Mouse (Mus musculus): ENCODE data around the gene Pilra.

Pilra gene

DNA sequence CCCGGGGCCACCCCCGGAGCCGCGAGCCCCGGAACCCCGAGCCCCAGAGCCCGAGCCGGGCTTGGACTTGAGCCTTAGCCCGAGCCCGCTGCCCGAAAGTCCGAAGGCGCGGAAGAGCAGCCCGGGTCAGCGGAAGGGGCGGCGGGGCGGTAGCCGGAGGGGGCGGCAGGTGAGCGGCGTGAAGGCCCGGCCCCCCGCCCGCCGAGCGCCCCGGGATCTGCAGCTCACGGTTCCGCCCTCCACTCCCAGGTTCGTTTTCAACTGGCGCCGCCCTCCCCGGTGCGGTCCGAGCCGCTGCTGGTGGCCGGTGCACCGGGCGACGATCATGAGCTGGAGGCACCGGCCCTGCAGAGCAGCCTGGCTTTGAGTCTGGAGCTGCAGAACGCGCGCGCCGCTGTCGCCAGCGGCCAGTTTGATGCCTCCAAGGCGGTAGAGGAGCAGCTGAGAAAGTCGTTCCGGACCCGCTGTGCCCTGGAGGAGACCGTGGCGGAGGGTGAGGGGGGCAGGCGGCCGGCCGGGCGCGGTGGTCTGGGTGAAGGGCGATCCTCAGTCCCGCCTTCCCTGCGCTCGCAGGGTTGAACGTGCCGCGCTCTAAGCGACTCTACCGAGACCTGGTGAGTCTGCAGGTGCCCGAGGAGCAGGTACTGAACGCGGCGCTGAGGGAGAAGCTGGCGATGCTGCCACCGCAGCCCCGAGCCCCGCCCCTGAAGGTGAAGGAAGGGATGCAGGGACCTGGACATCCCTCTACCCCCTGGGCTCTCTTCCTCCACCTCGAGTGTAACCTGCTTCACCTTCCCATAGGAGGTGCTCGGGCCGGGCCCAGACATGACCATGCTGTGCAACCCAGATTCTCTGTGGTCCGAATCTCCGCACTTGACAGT, 56.8 kb downstream of the Pilra start:
- DNase-seq (ENCODE audit: low read depth, low spot score), result peak; percentile 81

DNA sequence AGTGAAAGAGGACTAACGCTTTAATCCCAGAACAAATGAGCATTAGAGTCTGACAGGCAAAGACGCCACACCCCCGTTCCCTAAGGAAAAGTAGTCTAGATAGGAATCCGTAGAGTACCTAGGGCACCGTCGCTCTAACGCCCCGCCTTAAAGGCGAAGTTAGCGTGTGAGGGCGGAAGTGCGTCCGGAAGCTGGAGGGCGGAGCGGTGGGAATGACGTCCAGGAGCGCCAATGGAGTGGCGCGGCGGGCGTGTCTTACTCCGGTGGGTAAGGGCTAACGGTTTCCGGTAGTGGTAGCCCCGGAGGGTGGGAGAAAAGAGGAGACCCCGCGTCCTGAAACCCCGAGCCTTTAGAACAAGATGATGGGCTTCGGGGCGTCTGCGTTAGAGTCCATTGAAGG, 57.4 kb downstream of the Pilra start, which contains the start of gene Ppp1r35:
TSS of gene Ppp1r35 (plus strand) at position 215 of the 400 bp plus-strand sequence.
- peak; percentile 98 for DNase-seq (ENCODE audit: low read depth, low spot score)

GRCm38 (mm10) chr5:137777267-137777845, 58.7 kb downstream of the Pilra start:
- no peak for DNase-seq (ENCODE audit: low read depth, low spot score)

DNA sequence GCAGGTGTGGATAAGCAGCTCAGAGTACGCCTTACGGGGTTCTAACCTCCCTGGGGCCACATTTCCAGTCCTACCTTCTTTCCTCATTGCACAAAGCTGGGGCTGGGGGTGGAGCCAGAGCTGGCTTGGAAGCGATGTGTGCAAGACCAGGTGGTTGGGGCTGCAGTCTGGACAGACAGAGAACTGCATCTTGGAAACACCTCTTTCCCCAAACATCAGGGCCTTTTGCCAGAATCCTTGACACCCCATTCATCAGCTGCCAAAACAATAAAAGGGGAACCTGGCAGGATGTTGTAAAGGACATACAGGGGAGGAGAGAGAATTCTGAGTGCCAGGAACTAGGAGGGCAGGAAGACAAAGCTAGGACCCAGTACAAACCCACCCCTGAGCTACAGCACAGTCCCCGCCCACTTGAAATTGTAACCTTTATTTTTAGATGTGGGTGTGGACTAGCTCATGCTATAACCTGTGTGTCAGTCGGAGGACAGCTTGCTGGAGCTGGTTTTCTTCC, 59.6 kb downstream of the Pilra start:
- peak; percentile 90 for DNase-seq (ENCODE audit: low read depth, low spot score)

DNA sequence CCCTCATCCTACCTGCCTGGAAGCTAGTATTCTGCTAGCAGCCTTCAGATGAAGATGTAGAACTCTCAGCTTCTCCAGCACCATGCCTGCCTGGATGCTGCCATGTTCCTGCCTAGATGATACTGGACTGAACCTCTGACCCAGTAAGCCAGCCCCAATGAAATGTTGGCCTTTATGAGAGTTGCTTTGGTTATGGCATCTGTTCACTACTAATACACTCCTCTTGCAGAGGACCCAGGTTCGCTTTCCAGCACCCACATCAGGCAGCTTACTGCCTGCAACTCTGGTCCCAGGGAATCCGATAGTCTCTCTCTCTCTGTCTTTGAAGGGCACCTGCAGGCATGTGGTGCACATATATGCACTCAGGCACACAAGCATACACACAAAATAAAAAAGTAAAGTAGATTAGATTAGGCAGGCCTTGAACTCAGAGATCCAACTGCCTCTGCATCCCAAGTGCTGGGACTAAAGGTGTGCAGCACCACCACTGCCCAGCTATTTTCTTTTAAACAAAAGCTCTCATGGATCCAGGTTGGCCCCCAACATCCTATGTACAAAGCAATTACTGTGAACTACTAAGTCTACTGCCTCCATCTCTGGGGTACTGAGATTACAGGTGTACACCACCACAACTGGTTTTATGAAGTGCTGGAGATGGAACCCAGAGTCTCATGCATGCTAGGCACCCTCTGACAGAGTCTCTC, 60.3 kb downstream of the Pilra start:
- DNase-seq (ENCODE audit: low read depth, low spot score), result no peak

DNA sequence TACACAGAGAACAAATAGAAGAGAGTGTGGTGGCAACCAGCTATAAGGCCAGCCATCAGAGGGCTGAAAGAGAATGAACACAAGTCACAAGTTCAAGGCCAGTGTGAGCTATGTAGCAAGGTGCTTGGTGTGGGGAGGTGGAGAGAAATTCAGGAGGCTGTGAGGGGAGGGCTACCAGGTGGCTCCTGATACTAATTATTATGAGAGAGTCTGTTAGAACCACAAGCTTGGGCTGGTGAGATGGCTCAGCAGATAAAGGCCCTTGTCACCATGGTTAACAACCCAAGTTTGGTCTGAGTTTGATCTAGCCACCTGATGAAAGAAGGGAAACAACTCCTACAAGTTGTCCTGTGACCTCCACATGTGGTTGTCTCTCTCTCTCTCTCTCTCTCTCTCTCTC, 63.3 kb downstream of the Pilra start:
- DNase-seq (ENCODE audit: low read depth, low spot score), result no peak

Data from R1 (cell line).